Mouse (Mus musculus): ENCODE results near the gene Rab3gap2. TPM values are rescaled to one million over a fixed set of nuclear protein-coding genes. Genes with fewer than 3 reads are reported as not detected.

Rab3gap2 gene
- polyA plus RNA-seq, 1 experiment, result 0.51 TPM

- no peak overlapping the region for H3K4me3 ChIP-seq (replicated peaks)
- H3K27me3 ChIP-seq (ENCODE audit: control insufficient read depth), result no peaks in the 10 kb centered on the region
- peaks cover 80% of the 10 kb centered on the region for H3K36me3 ChIP-seq (ENCODE audit: control insufficient read depth)
- H3K9me3 ChIP-seq (ENCODE audit: control insufficient read depth, low read length), result peaks cover 2% of the 10 kb centered on the region; the same call in 1 of the 2 replicates
- no peaks in the 10 kb centered on the region for H3K4me1 ChIP-seq (ENCODE audit: control insufficient read depth)
- no peak for TF ChIP-seq GATA1 (IDR thresholded peaks at IDR 0.05; ENCODE audit: low read length)
- TF ChIP-seq TAL1 (IDR thresholded peaks at IDR 0.05; ENCODE audit: low read length), result no peak
Observed at GRCm38 (mm10) chr1:185268675-185269074, 64.8 kb downstream of the Rab3gap2 start.

GRCm38 (mm10) chr1:185270403-185271097 is 66.6 kb downstream of the Rab3gap2 start:
- H3K36me3 ChIP-seq (ENCODE audit: control insufficient read depth), result peaks cover 74% of the 10 kb centered on the region
- TF ChIP-seq TAL1 (IDR thresholded peaks at IDR 0.05; ENCODE audit: low read length) (no peak), GATA1 (IDR thresholded peaks at IDR 0.05; ENCODE audit: low read length) (no peak)
- H3K4me1 ChIP-seq (ENCODE audit: control insufficient read depth), result no peaks in the 10 kb centered on the region
- no peaks in the 10 kb centered on the region for H3K27me3 ChIP-seq (ENCODE audit: control insufficient read depth)
- no peaks in the 10 kb centered on the region for H3K9me3 ChIP-seq (ENCODE audit: control insufficient read depth, low read length)
- no peak overlapping the region for H3K4me3 ChIP-seq (replicated peaks)

GRCm38 (mm10) chr1:185271373-185271772 is 67.5 kb downstream of the Rab3gap2 start:
- no peak for TF ChIP-seq TAL1 (IDR thresholded peaks at IDR 0.05; ENCODE audit: low read length)
- TF ChIP-seq GATA1 (IDR thresholded peaks at IDR 0.05; ENCODE audit: low read length), result no peak

GRCm38 (mm10) chr1:185274819-185275545 is 71.1 kb downstream of the Rab3gap2 start:
- H3K4me1 ChIP-seq (ENCODE audit: control insufficient read depth), result no peaks in the 10 kb centered on the region
- H3K36me3 ChIP-seq (ENCODE audit: control insufficient read depth), result peaks cover 85% of the 10 kb centered on the region
- no peak for TF ChIP-seq GATA1 (IDR thresholded peaks at IDR 0.05; ENCODE audit: low read length)
- no peak for TF ChIP-seq TAL1 (IDR thresholded peaks at IDR 0.05; ENCODE audit: low read length)
- H3K4me3 ChIP-seq (replicated peaks), result no peak overlapping the region
- H3K9me3 ChIP-seq (ENCODE audit: control insufficient read depth, low read length), result no peaks in the 10 kb centered on the region
- no peaks in the 10 kb centered on the region for H3K27me3 ChIP-seq (ENCODE audit: control insufficient read depth)

More at GRCm38 (mm10) chr1:185271373-185271772, 67.5 kb downstream of the Rab3gap2 start:
- no peaks in the 10 kb centered on the region for H3K9me3 ChIP-seq (ENCODE audit: control insufficient read depth, low read length)
- H3K4me3 ChIP-seq (replicated peaks), result no peak overlapping the region
- peaks cover 76% of the 10 kb centered on the region for H3K36me3 ChIP-seq (ENCODE audit: control insufficient read depth)
- no peaks in the 10 kb centered on the region for H3K4me1 ChIP-seq (ENCODE audit: control insufficient read depth)
- H3K27me3 ChIP-seq (ENCODE audit: control insufficient read depth), result no peaks in the 10 kb centered on the region

- Histone ChIP-seq H3K27me3 (ENCODE audit: control insufficient read depth) (no peaks in the 10 kb centered on the region), H3K9me3 (ENCODE audit: control insufficient read depth, low read length) (no peaks in the 10 kb centered on the region), H3K4me1 (ENCODE audit: control insufficient read depth) (no peaks in the 10 kb centered on the region), H3K4me3 (replicated peaks) (no peak overlapping the region), H3K36me3 (ENCODE audit: control insufficient read depth) (peaks cover 88% of the 10 kb centered on the region)
- TF ChIP-seq GATA1 (IDR thresholded peaks at IDR 0.05; ENCODE audit: low read length) (no peak), TAL1 (IDR thresholded peaks at IDR 0.05; ENCODE audit: low read length) (no peak)
Observed at GRCm38 (mm10) chr1:185275976-185276375, 72.1 kb downstream of the Rab3gap2 start.

- peaks cover 88% of the 10 kb centered on the region for H3K36me3 ChIP-seq (ENCODE audit: control insufficient read depth)
- TF ChIP-seq TAL1 (IDR thresholded peaks at IDR 0.05; ENCODE audit: low read length), result no peak
- TF ChIP-seq GATA1 (IDR thresholded peaks at IDR 0.05; ENCODE audit: low read length), result no peak
- no peaks in the 10 kb centered on the region for H3K4me1 ChIP-seq (ENCODE audit: control insufficient read depth)
- H3K27me3 ChIP-seq (ENCODE audit: control insufficient read depth), result no peaks in the 10 kb centered on the region
- no peak overlapping the region for H3K4me3 ChIP-seq (replicated peaks)
- no peaks in the 10 kb centered on the region for H3K9me3 ChIP-seq (ENCODE audit: control insufficient read depth, low read length)
Observed at GRCm38 (mm10) chr1:185277022-185277421, 73.1 kb downstream of the Rab3gap2 start.

GRCm38 (mm10) chr1:185279288-185279687 is 75.4 kb downstream of the Rab3gap2 start:
- Histone ChIP-seq H3K4me1 (ENCODE audit: control insufficient read depth) (no peaks in the 10 kb centered on the region), H3K36me3 (ENCODE audit: control insufficient read depth) (peaks cover 95% of the 10 kb centered on the region), H3K4me3 (replicated peaks) (no peak overlapping the region), H3K9me3 (ENCODE audit: control insufficient read depth, low read length) (no peaks in the 10 kb centered on the region), H3K27me3 (ENCODE audit: control insufficient read depth) (no peaks in the 10 kb centered on the region)
- TF ChIP-seq GATA1 (IDR thresholded peaks at IDR 0.05; ENCODE audit: low read length) (no peak), TAL1 (IDR thresholded peaks at IDR 0.05; ENCODE audit: low read length) (no peak)

- H3K4me3 ChIP-seq (replicated peaks), result no peak overlapping the region
- H3K4me1 ChIP-seq (ENCODE audit: control insufficient read depth), result no peaks in the 10 kb centered on the region
- TF ChIP-seq GATA1 (IDR thresholded peaks at IDR 0.05; ENCODE audit: low read length) (no peak), TAL1 (IDR thresholded peaks at IDR 0.05; ENCODE audit: low read length) (no peak)
- no peaks in the 10 kb centered on the region for H3K9me3 ChIP-seq (ENCODE audit: control insufficient read depth, low read length)
- H3K36me3 ChIP-seq (ENCODE audit: control insufficient read depth), result peaks cover 97% of the 10 kb centered on the region
- no peaks in the 10 kb centered on the region for H3K27me3 ChIP-seq (ENCODE audit: control insufficient read depth)
Observed at GRCm38 (mm10) chr1:185280616-185281015, 76.7 kb downstream of the Rab3gap2 start.

- Histone ChIP-seq H3K9me3 (ENCODE audit: control insufficient read depth, low read length) (no peaks in the 10 kb centered on the region), H3K4me3 (replicated peaks) (no peak overlapping the region), H3K27me3 (ENCODE audit: control insufficient read depth) (no peaks in the 10 kb centered on the region), H3K36me3 (ENCODE audit: control insufficient read depth) (peaks cover 98% of the 10 kb centered on the region), H3K4me1 (ENCODE audit: control insufficient read depth) (no peaks in the 10 kb centered on the region)
- TF ChIP-seq TAL1 (IDR thresholded peaks at IDR 0.05; ENCODE audit: low read length) (no peak), GATA1 (IDR thresholded peaks at IDR 0.05; ENCODE audit: low read length) (no peak)
Observed at GRCm38 (mm10) chr1:185282846-185283245, 78.9 kb downstream of the Rab3gap2 start.

Data from erythroblast, embryonic 14.5 days (primary cell).